Mouse (Mus musculus) megakaryocyte, embryonic 14.5 days (primary cell): Measurements from ENCODE around the gene Osgep.
"Not testable (repeated sequence)": the region's sequence is repeated elsewhere in the genome, so short reads cannot be mapped to it uniquely, and the experiment has no call there.

ENCODE experiments used
- FLI1 ChIP-seq: IDR thresholded peaks from 2 replicates; pipeline ENCODE4 v1.6.1; 2012; ENCODE audit warnings: low read length, inconsistent platforms, mixed read lengths
- GATA1 ChIP-seq: IDR thresholded peaks from 3 replicates; pipeline ENCODE4 v1.6.1; 2012; ENCODE audit warnings: mixed read lengths, low read length, inconsistent platforms, borderline replicate concordance

GRCm38 (mm10) chr14:50905327-50905726, 19.4 kb downstream of the Osgep start:
- TF ChIP-seq GATA1, FLI1: not testable (repeated sequence)
